Mouse (Mus musculus) lung, postnatal 14 days (tissue): ENCODE data around the gene Gm45717.
"Not testable (repeated sequence)": the region's sequence is repeated elsewhere in the genome, so short reads cannot be mapped to it uniquely, and the experiment has no call there.

Experiments used
- DNase-seq: peaks from one replicate; pipeline ENCODE4 v3.0.0; 2021

The Gm45717 gene

GRCm38 (mm10) chr7:140955758-140956555 is at the start of gene Gm45717, which contains the start of gene Ifitm2:
TSS of gene Gm45717 (minus strand) at chr7:140955937.
TSS of gene Ifitm2 (minus strand) at chr7:140955987.
- DNase-seq: peak; percentile 84

GRCm38 (mm10) chr7:141003248-141004010 is 47.7 kb upstream of the Gm45717 start:
- DNase-seq: no peak

GRCm38 (mm10) chr7:141000881-141001708 is 45.4 kb upstream of the Gm45717 start:
- DNase-seq: no peak

- DNase-seq: no peak
Measured at GRCm38 (mm10) chr7:140998853-140999700, 43.3 kb upstream of the Gm45717 start.

- no peak for DNase-seq
Measured at GRCm38 (mm10) chr7:140997817-140998216, 42.1 kb upstream of the Gm45717 start.

GRCm38 (mm10) chr7:140991117-140991689 is 35.5 kb upstream of the Gm45717 start:
- DNase-seq: no peak

GRCm38 (mm10) chr7:140990622-140991021 is 34.9 kb upstream of the Gm45717 start:
- DNase-seq: no peak

GRCm38 (mm10) chr7:140990185-140990584 is 34.4 kb upstream of the Gm45717 start:
- DNase-seq: no peak

GRCm38 (mm10) chr7:140989022-140989421 is 33.3 kb upstream of the Gm45717 start:
- DNase-seq: no peak

- no peak for DNase-seq
Measured at GRCm38 (mm10) chr7:140987182-140988138, 31.7 kb upstream of the Gm45717 start.

GRCm38 (mm10) chr7:140982971-140983370 is 27.2 kb upstream of the Gm45717 start:
- no peak for DNase-seq

- no peak for DNase-seq
Measured at GRCm38 (mm10) chr7:140981704-140982103, 26.0 kb upstream of the Gm45717 start.

- DNase-seq: not testable (repeated sequence)
Measured at GRCm38 (mm10) chr7:140976720-140977119, 21.0 kb upstream of the Gm45717 start.

- DNase-seq: no peak
Measured at GRCm38 (mm10) chr7:140975465-140975864, 19.7 kb upstream of the Gm45717 start.

- DNase-seq: no peak
Measured at GRCm38 (mm10) chr7:140974940-140975339, 19.2 kb upstream of the Gm45717 start.

GRCm38 (mm10) chr7:140973396-140974165 is 17.8 kb upstream of the Gm45717 start:
- DNase-seq: no peak

- DNase-seq: peak; percentile 44
Measured at GRCm38 (mm10) chr7:140971479-140972171, 15.9 kb upstream of the Gm45717 start.

GRCm38 (mm10) chr7:140970931-140971330 is 15.2 kb upstream of the Gm45717 start:
- DNase-seq: no peak

- not testable (repeated sequence) for DNase-seq
Measured at GRCm38 (mm10) chr7:140968710-140969109, 13.0 kb upstream of the Gm45717 start.
